Mouse (Mus musculus): ENCODE measurements at regions not wholly inside any gene's neighbourhood (a gene's known extent, or its start where the extent isn't known, plus 50 kb on each side); places are given as distances from the start of the nearest gene placed in this dataset.
"Not testable (repeated sequence)": the region's sequence is repeated elsewhere in the genome, so short reads cannot be mapped to it uniquely, and the experiment has no call there.

DNA sequence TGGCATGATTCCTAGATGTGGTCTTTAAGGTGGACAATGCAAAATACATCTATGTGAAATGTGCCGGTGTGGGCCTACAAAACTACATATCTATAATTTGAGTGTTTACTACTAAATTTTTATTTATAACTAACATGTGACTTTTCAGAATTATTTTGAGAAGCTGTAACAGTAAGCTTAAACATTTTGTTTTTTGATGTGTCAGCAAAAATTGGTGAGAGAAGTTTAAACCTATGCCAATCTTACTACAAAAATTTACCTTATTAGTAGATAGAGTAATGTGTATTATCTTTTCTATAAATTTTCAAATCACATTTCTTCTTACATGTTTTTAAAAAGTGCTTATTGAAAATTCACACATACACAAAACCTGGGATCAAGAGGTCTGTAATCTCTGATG is 525.1 kb upstream of the Rorb start:
- no peak for DNase-seq

DNA sequence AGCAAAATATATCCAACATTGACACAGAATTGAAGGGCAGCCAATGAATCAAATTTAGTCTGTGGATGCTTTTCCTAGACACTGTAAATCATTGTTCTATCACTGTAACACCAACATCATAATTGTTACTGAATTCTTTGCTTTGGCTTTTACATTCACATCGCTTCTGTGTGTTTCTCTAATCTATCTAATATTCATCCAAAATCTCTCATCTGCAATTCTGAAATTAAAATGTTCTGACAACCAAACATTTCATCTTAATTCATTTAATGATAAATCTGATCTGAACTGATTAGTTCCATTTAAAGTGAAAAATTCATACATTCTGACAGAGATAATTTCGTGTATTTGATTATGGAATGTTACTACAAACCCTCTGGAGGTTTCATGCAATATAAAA is 476.9 kb upstream of the Rorb start:
- no peak for DNase-seq

DNA sequence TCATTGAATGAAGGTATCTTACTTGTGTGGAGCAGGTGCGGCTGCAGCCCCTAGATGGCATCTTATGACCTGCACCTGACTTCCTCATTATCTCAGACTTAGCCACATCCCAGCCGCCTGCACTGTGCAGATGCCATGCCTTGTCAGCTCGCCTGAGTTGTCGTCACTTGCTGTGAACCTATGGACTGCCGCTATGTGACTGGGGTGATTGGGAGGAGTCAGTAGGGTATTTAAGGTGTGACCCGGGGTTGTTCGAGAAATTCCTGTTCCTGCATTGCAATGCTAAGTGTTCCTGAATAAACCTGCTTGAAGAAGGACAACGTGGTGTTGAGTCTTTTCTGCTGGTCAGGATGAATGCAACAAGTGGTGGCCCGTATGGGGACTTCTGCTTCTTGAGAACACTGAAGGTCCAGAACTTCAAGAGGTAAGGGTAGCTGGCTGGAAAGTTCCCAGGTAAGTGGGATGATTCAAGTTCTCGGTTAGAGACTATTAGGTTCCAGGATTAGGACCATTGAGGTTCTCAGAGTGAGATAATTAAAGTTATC is 464.1 kb upstream of the Rorb start:
- DNase-seq = not testable (repeated sequence)

DNA sequence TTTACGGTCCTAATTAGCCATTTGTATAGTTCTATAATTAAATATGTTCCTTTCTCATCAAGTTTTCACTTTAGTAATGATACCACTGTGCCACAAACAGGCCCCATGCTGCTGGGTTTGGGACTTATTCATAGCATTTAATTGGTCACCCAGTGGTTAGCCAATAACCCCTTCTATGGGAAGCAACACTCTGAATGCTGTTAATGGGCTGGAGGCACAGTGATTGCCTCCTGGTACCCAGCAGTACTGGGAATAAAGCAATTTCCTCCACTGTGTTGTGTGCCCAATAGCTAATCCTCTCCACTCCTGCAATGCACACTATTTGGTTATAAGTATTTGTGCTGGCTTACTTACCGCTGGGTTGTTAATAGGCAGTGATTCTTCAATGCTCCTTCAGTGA is 453.7 kb upstream of the Rorb start:
- DNase-seq = no peak

DNA sequence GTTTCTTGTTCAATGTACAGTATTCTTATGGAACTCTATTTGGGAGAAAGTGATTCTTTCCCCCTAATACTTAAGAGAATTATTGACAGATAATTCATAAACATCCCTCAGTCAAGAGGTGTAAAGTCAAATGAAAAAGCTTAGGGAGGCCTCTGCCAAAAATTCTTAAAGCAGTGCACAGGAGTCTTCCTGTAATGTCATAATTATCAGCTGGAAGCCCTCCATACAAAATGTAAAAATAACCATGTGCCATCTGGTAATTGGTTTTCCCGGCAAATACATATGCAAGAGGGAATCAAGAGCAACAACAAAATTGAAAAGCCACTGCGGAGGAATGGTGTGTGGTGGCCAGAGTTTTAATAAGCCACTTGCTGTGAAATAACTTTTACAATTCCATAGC is 424.1 kb upstream of the Rorb start:
- DNase-seq = peak in 1 of 2 experiments; percentile 54

DNA sequence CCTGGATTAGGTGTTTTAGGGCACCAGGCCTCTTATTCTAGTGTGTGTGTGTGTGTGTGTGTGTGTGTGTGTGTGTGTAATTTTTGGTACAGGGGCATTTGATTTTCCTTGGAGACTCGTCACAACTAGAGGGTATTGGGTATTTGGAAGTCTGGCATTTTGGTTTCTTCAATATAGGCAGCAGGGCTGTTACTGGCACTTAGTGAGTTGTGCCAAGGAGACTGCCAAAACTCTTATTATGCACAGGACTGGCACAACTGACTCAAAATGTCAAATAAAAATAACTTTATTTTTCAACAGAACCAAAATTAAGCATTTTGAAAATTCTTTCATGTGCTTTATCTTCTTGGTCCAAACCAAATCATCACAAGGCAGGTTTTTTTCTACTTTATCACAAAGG is 413.2 kb upstream of the Rorb start:
- DNase-seq = no peak

DNA sequence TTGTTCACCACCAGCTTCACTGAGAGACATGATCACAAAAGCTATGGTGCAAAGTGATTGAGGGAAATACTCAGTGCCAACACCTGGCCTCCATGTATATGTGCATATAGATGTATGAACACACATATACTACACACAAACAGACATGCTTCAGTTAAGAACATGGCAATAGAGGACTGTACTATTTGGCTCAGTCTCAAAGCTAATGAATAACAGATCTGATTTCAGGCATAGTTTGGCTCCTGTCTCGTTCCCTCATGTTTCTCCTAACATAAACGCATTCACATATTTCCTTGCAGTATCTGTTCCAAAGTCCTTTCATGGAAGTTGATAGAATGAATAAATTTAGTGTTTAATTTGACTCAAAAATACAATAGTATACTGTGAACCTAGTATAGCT is 412.6 kb upstream of the Rorb start:
- DNase-seq = no peak

DNA sequence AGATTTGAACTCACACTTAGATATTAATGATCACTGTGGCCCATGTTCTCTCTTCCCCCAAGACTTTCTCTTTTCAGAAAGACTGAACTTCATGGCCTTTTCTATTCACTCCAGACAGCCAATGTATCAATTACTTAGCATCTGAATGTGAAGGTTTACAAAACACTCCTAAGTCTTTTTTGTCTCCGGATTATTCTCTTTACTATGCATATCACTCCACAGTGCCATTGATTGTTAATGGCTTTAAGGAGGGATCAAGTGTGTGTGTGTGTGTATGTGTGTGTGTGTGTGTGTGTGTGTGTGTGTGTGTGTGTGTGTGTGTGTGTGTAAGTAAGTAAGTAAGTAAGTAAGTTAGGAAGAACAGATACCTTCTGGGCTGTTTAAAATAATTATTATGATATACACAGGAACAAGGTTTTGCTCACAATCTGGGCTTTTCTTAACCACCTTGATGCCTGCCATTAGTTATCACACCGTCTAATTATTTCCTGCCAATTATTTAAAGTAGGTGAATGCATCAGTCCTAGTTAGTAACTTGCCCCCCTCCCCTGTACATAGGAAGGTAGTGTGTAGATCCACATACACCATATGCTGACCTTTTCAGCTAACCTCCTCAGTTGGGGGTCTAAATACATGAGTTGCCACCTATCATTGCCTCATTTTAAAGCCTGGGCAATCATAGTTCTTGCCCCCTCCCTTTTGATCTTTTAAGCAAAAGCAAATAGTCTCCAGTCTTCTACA is 367.4 kb upstream of the Rorb start:
- DNase-seq = no peak
